Mouse (Mus musculus): ENCODE data around the gene Wdr60.
"Not testable (repeated sequence)": the region's sequence is repeated elsewhere in the genome, so short reads cannot be mapped to it uniquely, and the experiment has no call there.

The Wdr60 gene

GRCm38 (mm10) chr12:116262555-116263341, at the start of gene Wdr60:
Gene Wdr60, minus strand, starts transcription at chr12:116263022.
- DNase-seq: peak; percentile 88 to 90

GRCm38 (mm10) chr12:116308612-116309011, 45.8 kb upstream of the Wdr60 start:
- no peak for DNase-seq

- DNase-seq: no peak
Observed at GRCm38 (mm10) chr12:116307870-116308269, 45.0 kb upstream of the Wdr60 start.

GRCm38 (mm10) chr12:116306042-116306441, 43.2 kb upstream of the Wdr60 start:
- no peak for DNase-seq

GRCm38 (mm10) chr12:116302181-116302580, 39.4 kb upstream of the Wdr60 start:
- DNase-seq: no peak

- no peak for DNase-seq
Observed at GRCm38 (mm10) chr12:116299906-116300305, 37.1 kb upstream of the Wdr60 start.

- no peak for DNase-seq
Observed at GRCm38 (mm10) chr12:116293599-116294292, 30.9 kb upstream of the Wdr60 start.

GRCm38 (mm10) chr12:116293185-116293584, 30.4 kb upstream of the Wdr60 start:
- DNase-seq: no peak

- no peak for DNase-seq
Observed at GRCm38 (mm10) chr12:116283511-116283910, 20.7 kb upstream of the Wdr60 start.

GRCm38 (mm10) chr12:116282856-116283255, 20.0 kb upstream of the Wdr60 start:
- DNase-seq: no peak

- DNase-seq: peak in 1 of 2 experiments; percentile 60
Observed at GRCm38 (mm10) chr12:116281427-116282281, 18.8 kb upstream of the Wdr60 start.

- DNase-seq: peak; percentile 99 to 100
Observed at GRCm38 (mm10) chr12:116280653-116281364, 18.0 kb upstream of the Wdr60 start, which contains the start of gene Esyt2. Gene Esyt2, plus strand, starts transcription at chr12:116281196.

GRCm38 (mm10) chr12:116280149-116280652, 17.4 kb upstream of the Wdr60 start:
- DNase-seq: no peak

GRCm38 (mm10) chr12:116279181-116279580, 16.4 kb upstream of the Wdr60 start:
- no peak for DNase-seq

- DNase-seq: no peak
Observed at GRCm38 (mm10) chr12:116278541-116278940, 15.7 kb upstream of the Wdr60 start.

GRCm38 (mm10) chr12:116276961-116277360, 14.1 kb upstream of the Wdr60 start:
- no peak for DNase-seq

GRCm38 (mm10) chr12:116275631-116276030, 12.8 kb upstream of the Wdr60 start:
- DNase-seq: no peak

- DNase-seq: not testable (repeated sequence)
Observed at GRCm38 (mm10) chr12:116275086-116275485, 12.3 kb upstream of the Wdr60 start, which contains the start of gene Gm11027. Gene Gm11027, plus strand, starts transcription at chr12:116275386.

GRCm38 (mm10) chr12:116273733-116274132, 10.9 kb upstream of the Wdr60 start:
- DNase-seq: no peak

GRCm38 (mm10) chr12:116271071-116271470, 8.2 kb upstream of the Wdr60 start:
- no peak for DNase-seq

- DNase-seq: no peak
Observed at GRCm38 (mm10) chr12:116270538-116270937, 7.7 kb upstream of the Wdr60 start.

GRCm38 (mm10) chr12:116269450-116269849, 6.6 kb upstream of the Wdr60 start:
- DNase-seq: no peak
